Mouse (Mus musculus) right cerebral cortex, postnatal 25 days (tissue): Measurements from ENCODE around the gene Tarbp1.
"Not testable (repeated sequence)": the region's sequence is repeated elsewhere in the genome, so short reads cannot be mapped to it uniquely, and the experiment has no call there.

Experiments used
- DNase-seq: peaks from one replicate; pipeline ENCODE4 v3.0.0; 2022

Gene Tarbp1

DNA sequence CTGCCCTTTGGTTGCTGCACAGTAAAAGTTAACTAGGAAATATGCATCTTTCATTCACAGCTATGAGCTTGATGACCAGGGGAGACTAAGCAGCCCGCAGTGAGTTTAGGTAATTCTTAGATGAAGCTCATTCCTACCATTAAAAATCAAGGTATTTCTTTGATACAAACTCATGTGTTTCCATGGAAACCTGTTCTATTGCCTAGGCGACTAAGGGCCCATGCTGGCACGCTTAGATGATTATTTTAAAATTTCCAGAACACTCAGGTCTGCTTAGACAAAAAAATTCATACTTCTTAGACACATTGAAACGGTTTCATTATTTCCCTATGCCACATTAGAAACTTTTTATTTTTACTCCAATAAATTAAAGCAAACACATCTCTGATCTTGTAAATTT lies 69.8 kb downstream of the Tarbp1 start:
- no peak for DNase-seq

DNA sequence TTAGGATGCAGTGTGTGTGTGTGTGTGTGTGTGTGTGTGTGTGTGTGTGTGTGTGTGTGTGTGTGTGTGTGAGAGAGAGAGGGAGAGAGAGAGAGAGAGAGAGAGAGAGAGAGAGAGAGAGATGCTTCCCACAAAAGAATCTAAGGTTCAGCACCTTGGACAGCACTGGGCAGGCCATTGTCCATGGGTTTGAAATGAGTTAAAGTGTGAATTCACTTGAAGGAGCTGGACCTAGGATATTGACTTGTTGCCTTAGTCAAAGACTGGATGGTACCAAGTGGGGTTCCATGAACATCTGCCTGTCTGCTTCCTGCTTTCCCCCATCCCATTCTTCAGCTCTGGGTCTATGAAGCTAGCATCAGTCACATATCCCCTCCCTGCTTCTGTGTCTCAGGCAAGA lies 70.3 kb downstream of the Tarbp1 start:
- not testable (repeated sequence) for DNase-seq

DNA sequence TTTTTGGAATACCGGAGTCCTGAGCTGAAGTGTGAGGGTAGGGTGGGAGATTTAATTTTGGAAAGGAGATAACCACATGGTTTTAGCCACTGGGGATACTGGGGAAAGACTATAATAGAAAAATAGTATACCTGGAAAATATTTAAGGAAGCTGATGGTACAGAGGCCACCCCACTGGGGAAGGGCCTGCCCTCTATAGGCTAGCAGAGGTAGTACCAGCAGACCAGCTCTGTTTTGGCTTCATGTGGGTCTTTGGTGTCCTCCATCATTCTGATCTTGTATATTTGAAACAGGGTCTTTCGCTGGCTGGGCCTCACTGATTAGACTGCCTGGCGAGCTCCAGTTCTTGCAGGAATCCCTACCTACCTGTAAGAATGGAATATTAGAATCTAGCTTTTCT lies 76.5 kb downstream of the Tarbp1 start:
- DNase-seq = no peak

GRCm38 (mm10) chr8:126395917-126396316 lies 78.9 kb downstream of the Tarbp1 start:
- no peak for DNase-seq

- DNase-seq = no peak
These were observed 79.5 kb downstream of the Tarbp1 start for GRCm38 (mm10) chr8:126395386-126395785.

DNA sequence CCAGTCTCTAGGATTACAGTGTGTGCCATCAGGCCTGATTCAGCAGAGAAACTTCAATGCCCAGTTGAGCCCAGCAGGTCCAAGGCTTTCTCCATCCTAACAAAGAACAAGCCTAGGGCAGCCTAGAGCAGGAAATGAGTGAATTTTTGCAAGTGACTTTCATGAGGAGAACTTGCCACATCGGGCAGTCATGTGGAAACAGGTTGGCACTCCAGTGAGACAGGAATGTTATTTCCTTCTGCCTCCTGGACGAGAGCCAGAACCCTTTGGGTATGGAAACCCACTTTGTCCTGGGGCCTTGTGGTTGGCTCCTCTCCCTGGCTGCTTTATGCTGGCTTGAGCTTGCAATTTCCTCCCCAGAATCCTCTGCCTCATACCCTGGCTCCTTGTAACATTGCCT lies 83.3 kb downstream of the Tarbp1 start:
- no peak for DNase-seq

- no peak for DNase-seq
These were observed 87.3 kb downstream of the Tarbp1 start for GRCm38 (mm10) chr8:126387566-126387965.

DNA sequence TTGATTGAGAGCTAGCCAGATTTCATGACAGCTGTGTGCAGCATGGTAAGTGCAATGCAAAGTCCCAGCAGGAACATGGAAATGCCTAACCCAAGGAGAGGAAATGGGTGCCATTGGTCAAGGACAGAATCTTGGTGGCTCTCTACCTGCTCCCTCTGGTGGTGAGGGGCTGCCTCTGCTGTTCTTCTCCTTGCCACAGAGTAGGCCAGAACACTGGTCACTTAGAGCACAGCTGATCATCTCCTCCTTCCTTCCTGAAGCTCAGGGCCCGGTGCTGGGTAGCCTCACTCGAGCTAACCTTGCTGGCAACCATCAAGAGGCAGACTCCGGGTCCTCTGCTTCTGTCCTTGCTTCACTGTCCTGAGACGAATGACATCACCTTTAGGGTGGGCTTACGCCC lies 92.1 kb downstream of the Tarbp1 start:
- DNase-seq = peak; percentile 43

DNA sequence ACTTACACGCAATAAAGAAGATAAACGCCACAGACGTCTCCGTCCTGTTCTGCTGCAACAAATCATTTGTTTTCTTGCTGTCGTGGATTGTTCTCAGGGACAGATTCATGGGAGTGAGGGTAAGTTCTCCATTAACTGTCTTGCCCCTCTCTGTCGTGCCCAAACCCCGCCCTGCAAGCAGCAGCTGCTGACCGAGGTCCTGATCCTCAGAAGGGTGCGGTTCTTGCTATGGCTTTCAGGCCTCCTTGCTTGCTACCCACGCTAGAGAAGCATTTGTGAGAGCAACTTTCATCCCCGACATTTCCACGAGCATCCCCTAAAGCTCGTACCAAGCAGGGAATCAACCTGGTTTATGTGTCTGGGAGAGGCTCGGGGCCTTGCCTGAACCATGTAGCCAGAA lies 92.6 kb downstream of the Tarbp1 start:
- no peak for DNase-seq

DNA sequence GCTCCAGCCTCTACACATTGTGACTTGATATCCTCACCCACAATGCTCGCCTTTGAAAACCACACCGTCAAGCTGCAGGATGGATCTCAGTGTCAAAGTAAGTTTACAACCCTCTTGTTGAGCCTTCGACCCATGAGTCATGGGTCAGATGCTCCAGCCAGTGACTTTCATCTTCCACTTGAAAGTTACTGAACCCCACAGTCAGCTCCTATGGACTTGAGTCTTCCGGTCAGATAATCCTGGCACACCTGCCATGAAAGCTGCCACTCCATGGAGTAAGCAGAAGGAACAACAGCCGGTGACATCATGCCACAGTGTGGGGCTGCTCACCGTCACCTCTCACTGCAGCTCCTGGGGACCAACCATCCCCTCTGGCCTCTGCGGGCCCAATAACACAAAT lies 93.6 kb downstream of the Tarbp1 start:
- no peak for DNase-seq

DNA sequence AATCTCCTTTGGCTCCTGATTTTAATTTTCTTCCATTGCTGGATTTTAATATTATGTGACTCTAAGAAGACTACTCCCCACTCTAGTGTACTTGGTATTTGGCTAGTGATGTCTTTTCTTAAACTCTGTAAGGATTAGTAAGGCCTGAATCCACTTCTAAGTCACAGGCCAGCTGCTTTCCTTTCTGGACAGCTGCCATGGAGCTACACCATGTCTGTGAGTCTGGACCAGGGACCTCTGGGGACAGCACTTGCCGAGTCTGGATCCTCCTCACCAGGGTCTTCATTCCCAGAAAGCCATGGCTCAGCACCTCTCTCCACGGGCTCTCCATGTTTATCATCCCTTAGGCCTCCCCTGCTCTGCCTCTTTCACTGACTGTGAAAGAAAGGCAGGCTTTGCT lies 94.7 kb downstream of the Tarbp1 start:
- DNase-seq = no peak

- no peak for DNase-seq
These were observed 95.3 kb downstream of the Tarbp1 start for GRCm38 (mm10) chr8:126379580-126379979.
